Mouse (Mus musculus) C2C12 (cell line): ENCODE data around the gene Arrdc1. TPM values are rescaled to one million over a fixed set of nuclear protein-coding genes. Genes with fewer than 3 reads are reported as not detected.
A peak's percentile ranks its signal among the peaks of the same experiment; 100 is the strongest.
"Not testable (repeated sequence)": the region's sequence is repeated elsewhere in the genome, so short reads cannot be mapped to it uniquely, and the experiment has no call there.

Experiments
- H3K27me3 ChIP-seq: one replicate; pipeline ENCODE4 v1.6.1; 2011; ENCODE audit not compliant: control insufficient read depth, insufficient read depth, insufficient read length
- H3K36me3 ChIP-seq: one replicate; pipeline ENCODE4 v1.6.1; 2011; ENCODE audit not compliant: control insufficient read depth, insufficient read depth
- H3K4me3 ChIP-seq: one replicate; pipeline ENCODE4 v1.5.1; 2011; ENCODE audit warnings: mild to moderate bottlenecking, control low read depth; ENCODE audit not compliant: poor library complexity, insufficient read depth, severe bottlenecking
- H3K79me2 ChIP-seq: one replicate; pipeline ENCODE4 v1.6.1; 2011; ENCODE audit not compliant: control insufficient read depth, insufficient read depth
- H3K79me3 ChIP-seq: one replicate; pipeline ENCODE4 v1.6.1; 2011; ENCODE audit warnings: low read depth, control low read depth
- H3ac ChIP-seq: one replicate; pipeline ENCODE3; 2011; ENCODE audit warnings: low read depth; ENCODE audit not compliant: control insufficient read depth, insufficient read length
- CEBPB ChIP-seq: IDR thresholded peaks from one replicate; pipeline ENCODE4 v1.6.1; 2011; ENCODE audit warnings: low read depth, mild to moderate bottlenecking, control low read depth, moderate library complexity
- CTCF ChIP-seq: IDR thresholded peaks from one replicate; pipeline ENCODE4 v1.5.1; 2011; ENCODE audit not compliant: control insufficient read depth, insufficient read depth, insufficient read length
- FOSL1 ChIP-seq: IDR thresholded peaks from one replicate; pipeline ENCODE4 v1.8.0; 2011; ENCODE audit warnings: mild to moderate bottlenecking, low read length; ENCODE audit not compliant: poor library complexity, insufficient read depth, severe bottlenecking
- MAX ChIP-seq: IDR thresholded peaks from one replicate; pipeline ENCODE4 v1.6.1; 2011; ENCODE audit warnings: mild to moderate bottlenecking, control low read depth
- MYOD1 ChIP-seq: IDR thresholded peaks from one replicate; pipeline ENCODE4 v1.6.1; 2011; ENCODE audit warnings: low read depth; ENCODE audit not compliant: control insufficient read depth, insufficient read length
- MYOG ChIP-seq: IDR thresholded peaks from one replicate; pipeline ENCODE4 v1.6.1; 2011; ENCODE audit not compliant: control insufficient read depth, insufficient read length; ENCODE audit errors: extremely low read depth
- USF1 ChIP-seq: IDR thresholded peaks from one replicate; pipeline ENCODE4 v1.6.1; 2011; ENCODE audit warnings: low read depth, mild to moderate bottlenecking, control low read depth, moderate library complexity
- polyA plus RNA-seq: library from polyadenylated mRNA; unstranded; fragments of >200 nt; fragmentation: generic; extraction: Trizol; gene quantifications from one replicate; pipeline ENCODE4 v1.2.1, GENCODE M21; 2012; ENCODE audit warnings: missing spikeins

Arrdc1 gene
- polyA plus RNA-seq, 1 experiment, result 6.6 TPM

DNA sequence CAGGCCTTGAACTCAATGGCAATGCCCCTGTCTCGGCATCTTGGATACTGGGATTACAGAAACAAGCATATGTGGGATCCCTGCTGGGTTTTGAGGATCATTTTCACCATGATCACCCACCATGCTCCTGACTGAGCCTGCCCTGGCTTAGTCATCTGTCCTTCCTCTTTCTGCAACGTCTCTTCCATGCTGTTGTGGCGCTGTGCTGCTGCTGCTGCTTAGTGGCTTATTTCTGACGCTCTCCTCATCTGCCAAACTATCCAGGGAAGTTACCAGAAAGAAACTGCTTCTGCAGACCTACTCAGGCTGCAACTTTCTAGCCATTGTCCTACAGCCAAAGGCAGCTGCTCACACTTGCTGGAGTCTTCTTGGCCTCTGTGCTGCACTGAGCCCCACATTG is 35.3 kb upstream of the Arrdc1 start:
- H3K36me3 ChIP-seq, result peaks cover 24% of the 10 kb centered on the region
- no peak for TF ChIP-seq CEBPB
- TF ChIP-seq MAX, result no peak

DNA sequence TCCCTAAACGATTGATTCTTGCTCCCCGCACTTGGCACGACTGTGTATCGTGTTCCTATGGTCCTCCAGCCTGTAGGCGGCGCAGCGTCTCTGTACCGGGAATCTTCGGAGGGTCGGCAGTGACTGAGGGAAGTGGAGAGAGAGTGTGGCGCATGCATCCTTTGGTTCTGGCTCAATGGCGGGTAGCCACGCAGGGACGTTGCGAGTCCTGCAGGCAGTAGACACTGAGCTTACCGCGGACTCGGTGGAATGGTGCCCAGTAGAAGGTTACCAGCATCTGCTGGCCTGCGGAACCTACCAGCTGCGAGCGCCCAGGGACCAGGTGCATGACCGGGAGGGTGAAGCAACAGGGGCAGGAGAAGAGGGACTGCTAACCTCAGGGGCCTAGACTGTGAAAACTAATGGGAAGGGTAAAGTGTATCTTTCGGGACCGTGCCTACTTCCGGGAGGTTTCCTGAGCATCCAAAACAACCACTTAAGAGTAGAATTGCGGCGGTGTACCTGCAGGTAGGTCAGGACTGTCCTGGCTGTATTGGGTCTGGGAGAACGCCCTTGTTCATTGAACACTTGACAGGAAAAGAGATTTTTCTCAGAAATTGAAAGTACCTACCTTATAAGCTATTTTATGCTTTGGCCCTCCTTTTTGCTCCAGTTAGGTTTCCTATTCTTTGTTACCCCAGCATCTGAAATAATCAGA is 27.4 kb upstream of the Arrdc1 start, which contains the start of gene Dph7:
Gene Dph7 (plus strand): TSS at position 97 of the 697 bp plus-strand sequence.
- peak within 1 kb of the TSS; percentile 80 for H3ac ChIP-seq
- TF ChIP-seq CTCF (peak; percentile 83), MYOG (no peak)

More for the DNA sequence above, 35.3 kb upstream of the Arrdc1 start:
- H3ac ChIP-seq, result no peak overlapping the region
- peaks cover 12% of the 10 kb centered on the region for H3K79me3 ChIP-seq
- peaks cover 17% of the 10 kb centered on the region for H3K79me2 ChIP-seq
- no peak overlapping the region for H3K4me3 ChIP-seq
- no peaks in the 10 kb centered on the region for H3K27me3 ChIP-seq

DNA sequence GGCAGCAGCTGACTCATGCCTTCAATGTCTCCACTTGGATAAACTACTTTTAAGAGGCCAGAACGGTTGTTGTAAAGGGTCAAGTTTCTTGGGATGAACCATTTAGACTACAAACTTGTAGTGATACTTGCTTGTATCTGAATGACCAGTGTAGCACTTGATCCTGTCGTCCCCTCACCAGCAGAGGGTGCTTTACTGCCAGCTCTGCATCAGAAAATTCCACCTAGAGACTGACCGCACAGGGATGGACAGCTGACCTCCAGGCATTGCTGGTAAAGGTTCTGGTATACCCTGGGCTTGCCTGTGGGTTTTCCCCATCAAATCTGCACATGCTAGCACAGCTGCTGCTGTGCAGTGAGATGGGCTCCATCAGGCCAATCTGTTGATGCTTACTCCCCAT is 25.9 kb upstream of the Arrdc1 start:
- peaks cover 56% of the 10 kb centered on the region for H3K36me3 ChIP-seq

More for the DNA sequence above, 27.4 kb upstream of the Arrdc1 start, which contains the start of gene Dph7:
- no peaks in the 10 kb centered on the region for H3K79me3 ChIP-seq
- H3K4me3 ChIP-seq, result peak within 1 kb of the TSS; percentile 38
- H3K79me2 ChIP-seq, result peaks cover 11% of the 10 kb centered on the region
- peaks cover 41% of the 10 kb centered on the region for H3K36me3 ChIP-seq
- H3K27me3 ChIP-seq, result no peaks in the 10 kb centered on the region

DNA sequence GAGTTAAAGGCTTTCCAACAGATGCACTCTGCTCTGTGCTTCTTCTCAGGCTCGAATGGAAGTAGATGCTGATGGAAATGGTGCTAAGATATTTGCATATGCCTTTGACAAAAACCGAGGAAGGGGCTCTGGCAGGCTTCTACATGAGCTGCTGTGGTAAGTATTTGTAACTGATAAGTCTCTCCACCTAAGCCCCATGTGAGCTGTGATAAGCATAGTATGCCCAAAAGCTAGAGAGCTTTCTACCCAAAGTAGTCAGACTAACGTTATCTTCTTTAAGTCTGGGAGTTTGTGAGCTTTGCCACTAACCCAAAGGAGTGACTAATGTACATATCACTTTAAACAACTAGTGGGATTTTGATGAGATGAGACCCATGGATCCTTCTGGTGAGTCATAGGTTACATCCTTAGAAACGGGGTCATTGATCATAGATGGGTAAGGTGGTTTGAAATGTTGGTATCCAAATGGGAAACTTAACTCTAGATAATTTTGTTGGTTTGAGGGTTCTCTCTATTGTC is 17.5 kb upstream of the Arrdc1 start:
- H3K27me3 ChIP-seq, result no peaks in the 10 kb centered on the region
- no peak overlapping the region for H3ac ChIP-seq
- peaks cover 16% of the 10 kb centered on the region for H3K79me3 ChIP-seq
- H3K4me3 ChIP-seq, result no peak overlapping the region
- peaks cover 62% of the 10 kb centered on the region for H3K36me3 ChIP-seq
- no peak for TF ChIP-seq FOSL1
- TF ChIP-seq MYOD1, result no peak
- TF ChIP-seq CTCF, result no peak
- no peak for TF ChIP-seq CEBPB
- no peak for TF ChIP-seq MYOG
- TF ChIP-seq USF1, result no peak
- TF ChIP-seq MAX, result no peak
- peaks cover 42% of the 10 kb centered on the region for H3K79me2 ChIP-seq

More for the DNA sequence above, 25.9 kb upstream of the Arrdc1 start:
- H3K4me3 ChIP-seq, result no peak overlapping the region
- peaks cover 4% of the 10 kb centered on the region for H3K79me3 ChIP-seq
- H3ac ChIP-seq, result no peak overlapping the region
- TF ChIP-seq CTCF, result peak; percentile 52
- no peak for TF ChIP-seq MYOD1
- no peak for TF ChIP-seq USF1
- no peak for TF ChIP-seq MYOG
- no peak for TF ChIP-seq MAX
- TF ChIP-seq CEBPB, result no peak
- TF ChIP-seq FOSL1, result no peak
- H3K27me3 ChIP-seq, result no peaks in the 10 kb centered on the region
- H3K79me2 ChIP-seq, result peaks cover 11% of the 10 kb centered on the region

DNA sequence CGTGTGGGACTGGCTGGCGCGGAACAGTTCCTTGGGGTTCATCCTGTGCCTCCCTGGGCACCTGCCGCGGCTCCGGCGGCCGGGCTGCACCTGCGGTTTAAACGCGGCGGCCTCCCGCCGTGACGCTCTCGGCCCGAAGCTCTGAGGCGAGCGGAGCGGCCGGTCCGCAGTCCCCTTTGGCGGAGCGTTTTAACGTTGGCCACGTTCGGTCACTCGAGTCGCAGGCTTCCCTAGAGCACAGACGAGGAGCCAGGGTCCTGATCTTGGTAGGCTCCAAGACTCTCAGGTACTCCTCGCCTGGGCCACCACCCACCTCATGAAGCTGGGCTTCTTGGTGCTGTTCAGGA is 15.1 kb upstream of the Arrdc1 start:
- TF ChIP-seq MYOD1 (no peak), CTCF (no peak), MYOG (no peak), CEBPB (no peak), MAX (no peak), FOSL1 (no peak), USF1 (no peak)
- peak overlapping the region; percentile 96 for H3ac ChIP-seq
- peaks cover 7% of the 10 kb centered on the region for H3K27me3 ChIP-seq
- H3K4me3 ChIP-seq, result peak overlapping the region; percentile 82
- H3K36me3 ChIP-seq, result peaks cover 38% of the 10 kb centered on the region
- peaks cover 12% of the 10 kb centered on the region for H3K79me3 ChIP-seq
- peaks cover 34% of the 10 kb centered on the region for H3K79me2 ChIP-seq

DNA sequence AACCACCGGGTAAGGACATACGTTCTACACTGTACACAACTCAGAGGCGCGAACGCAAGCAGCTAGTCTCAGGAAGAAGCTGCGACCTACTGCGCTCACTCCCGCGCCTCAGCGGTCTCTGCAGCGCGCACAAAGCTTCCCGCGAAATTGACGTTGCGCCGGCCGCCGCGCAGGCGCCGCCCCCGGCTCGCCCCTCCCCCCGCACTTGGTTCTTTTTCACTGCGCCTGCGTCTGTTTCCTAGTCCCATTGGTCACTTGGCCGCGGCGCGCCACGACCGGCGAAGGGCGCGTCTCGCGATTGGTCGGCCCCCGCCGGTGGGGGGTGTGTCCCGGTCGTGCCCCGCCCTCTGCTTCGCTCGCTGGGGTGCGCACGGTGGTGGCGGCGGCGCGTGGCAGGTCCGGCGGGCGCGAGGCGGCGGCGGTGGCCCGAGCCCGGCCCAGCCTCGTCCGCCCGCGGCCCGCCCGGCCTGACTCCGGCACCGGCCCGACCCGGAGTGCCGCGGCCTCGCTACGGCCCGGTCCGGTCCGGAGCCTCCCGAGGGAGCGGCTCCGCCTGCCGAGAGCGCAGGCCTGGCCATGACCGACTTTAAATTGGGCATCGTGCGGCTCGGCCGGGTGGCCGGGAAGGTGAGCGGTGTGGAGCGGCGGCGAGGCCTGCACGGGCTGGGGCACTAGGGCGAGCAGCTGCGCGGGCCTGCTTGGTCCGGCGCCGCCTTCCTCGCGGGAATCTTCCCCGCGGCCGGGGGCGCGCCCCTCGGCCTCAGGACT is 14.6 kb upstream of the Arrdc1 start, which contains the start of gene Zmynd19:
Gene Zmynd19 (plus strand): TSS at position 372 of the 768 bp plus-strand sequence.
- peaks cover 12% of the 10 kb centered on the region for H3K79me3 ChIP-seq
- peaks cover 32% of the 10 kb centered on the region for H3K36me3 ChIP-seq
- peaks cover 28% of the 10 kb centered on the region for H3K79me2 ChIP-seq
- H3K27me3 ChIP-seq, result peaks cover 7% of the 10 kb centered on the region
- H3K4me3 ChIP-seq, result peak within 1 kb of the TSS; percentile 82
- TF ChIP-seq MAX (peak; percentile 0), MYOD1 (no peak)
- H3ac ChIP-seq, result peak within 1 kb of the TSS; percentile 96

DNA sequence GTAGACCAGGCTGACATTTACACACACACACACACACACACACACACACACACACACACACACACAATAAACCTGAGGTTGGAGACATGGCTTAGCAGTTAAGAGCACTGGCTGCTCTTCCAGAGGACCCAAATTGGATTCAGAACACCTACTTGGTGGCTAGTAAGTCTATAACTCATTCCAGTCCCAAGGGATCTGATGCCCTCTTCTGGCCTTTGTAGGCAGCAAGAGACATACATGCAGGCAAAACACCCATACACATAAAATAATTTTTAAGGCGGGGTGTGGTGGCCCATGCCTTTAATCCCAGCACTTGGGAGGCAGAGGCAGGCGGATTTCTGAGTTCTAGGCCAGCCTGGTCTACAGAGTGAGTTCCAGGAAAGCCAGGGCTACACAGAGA is 9.3 kb upstream of the Arrdc1 start:
- not testable (repeated sequence) for H3K79me3 ChIP-seq, H3K36me3 ChIP-seq, H3K79me2 ChIP-seq, H3K4me3 ChIP-seq, H3ac ChIP-seq
- peaks cover 10% of the 10 kb centered on the region for H3K27me3 ChIP-seq
